Mouse (Mus musculus) urinary bladder, postnatal 4 days (tissue): Measurements from ENCODE around the gene Ube2g1.
"Not testable (repeated sequence)": the region's sequence is repeated elsewhere in the genome, so short reads cannot be mapped to it uniquely, and the experiment has no call there.

Source experiments
- DNase-seq, 2 experiments: peaks; one replicate each; pipeline ENCODE4 v3.0.0; 2021 to 2022; ENCODE audit warnings: low spot score in 2 of 2

Gene Ube2g1

DNA sequence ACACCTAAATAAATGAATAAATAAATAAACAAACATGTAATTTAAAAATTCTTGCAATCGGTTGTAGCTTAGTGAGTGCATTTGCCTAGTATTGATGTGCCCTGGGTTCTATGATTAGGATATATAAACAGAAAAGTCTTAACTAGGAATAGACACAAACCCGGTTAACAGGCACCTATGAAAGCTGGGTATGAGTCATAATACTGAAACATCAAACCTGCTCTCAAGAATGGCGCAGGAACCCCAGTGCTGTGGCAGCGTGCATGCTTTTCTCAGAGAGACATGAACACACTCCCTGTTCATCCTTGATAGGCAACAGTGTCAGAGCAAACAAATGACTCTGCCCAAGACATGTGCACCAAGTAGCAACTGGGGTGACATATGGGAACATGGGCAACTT, 9.3 kb upstream of the Ube2g1 start:
- no peak for DNase-seq

DNA sequence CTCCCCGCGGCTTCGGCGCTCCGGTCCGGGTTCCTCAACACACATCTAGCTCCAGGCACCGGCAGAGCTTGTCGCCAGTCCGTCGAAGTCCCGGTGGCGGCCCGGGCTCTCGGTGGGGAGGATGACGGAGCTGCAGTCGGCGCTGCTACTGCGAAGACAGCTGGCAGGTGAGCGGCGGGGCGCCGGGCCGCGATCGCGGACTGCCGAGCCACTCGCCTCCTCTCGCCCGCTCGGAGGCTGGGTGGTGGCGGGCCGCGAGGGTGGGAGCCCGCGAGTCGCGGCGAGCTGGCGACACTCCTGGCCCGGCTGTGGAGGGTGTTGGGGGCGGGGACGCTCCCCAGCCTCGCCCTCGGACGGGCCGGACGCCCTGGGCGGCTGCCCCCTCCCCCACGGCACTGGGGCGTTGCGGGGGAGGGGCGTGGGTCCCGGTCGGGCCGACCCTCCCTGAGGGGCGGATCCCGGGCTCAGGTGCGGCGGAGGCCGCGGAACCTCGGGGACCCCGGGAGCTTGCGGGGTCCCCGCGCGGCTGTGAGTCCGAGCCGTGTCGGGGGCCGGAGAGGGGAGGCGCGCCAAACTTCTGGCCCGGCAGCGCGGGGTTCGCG, 487 bp downstream of the Ube2g1 start:
- DNase-seq, result peak; percentile 74 to 80

DNA sequence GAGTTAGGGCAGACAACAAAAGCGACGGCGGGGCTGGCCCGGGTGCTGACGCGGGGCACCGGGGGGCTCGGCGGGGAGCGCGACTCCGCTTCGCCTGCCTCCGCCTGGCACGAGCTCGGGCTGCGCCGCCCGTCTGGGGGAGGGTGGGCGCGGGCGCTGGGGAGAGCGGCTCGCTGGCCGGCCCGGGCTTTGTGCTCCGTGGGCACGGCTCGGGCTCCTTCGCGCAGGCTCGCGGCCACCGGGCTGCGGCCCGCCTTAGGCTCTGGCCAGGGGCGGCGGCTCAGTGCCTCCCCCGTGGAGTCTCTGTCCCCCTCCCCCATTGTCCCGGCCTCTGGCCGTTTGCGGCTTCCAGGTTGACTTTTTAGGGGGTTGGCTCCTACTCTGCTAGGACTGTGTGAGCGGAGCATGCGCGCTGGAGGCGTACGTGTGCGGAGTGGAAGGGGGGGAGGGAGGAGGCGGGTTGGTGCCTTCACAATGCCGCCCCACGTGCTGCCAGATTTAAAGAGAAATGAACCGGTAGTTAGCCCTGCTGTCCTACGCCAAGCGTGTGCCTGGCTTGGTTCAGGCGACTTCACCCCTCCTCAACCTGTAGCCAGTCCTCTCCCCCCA, 1.1 kb downstream of the Ube2g1 start:
- peak; percentile 86 to 89 for DNase-seq

DNA sequence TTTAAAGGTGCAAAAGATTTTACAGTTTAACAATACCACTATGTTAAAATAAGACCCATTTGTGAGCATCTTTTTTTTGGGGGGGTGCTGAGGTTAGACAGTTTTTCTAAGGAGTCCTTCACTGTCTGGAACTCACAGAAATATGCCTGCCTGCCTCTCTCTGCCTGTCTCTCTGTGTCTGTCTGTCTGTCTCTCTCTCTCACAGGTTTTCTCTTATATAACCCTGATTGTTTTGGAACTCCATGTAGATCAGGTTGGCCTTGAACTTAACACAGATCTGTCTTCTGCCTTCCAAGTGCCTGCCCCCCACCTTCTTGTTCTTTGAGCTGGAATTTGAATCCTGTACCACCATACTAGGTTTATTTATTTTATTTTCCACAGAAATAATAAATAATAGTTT, 2.2 kb downstream of the Ube2g1 start:
- DNase-seq, result no peak

DNA sequence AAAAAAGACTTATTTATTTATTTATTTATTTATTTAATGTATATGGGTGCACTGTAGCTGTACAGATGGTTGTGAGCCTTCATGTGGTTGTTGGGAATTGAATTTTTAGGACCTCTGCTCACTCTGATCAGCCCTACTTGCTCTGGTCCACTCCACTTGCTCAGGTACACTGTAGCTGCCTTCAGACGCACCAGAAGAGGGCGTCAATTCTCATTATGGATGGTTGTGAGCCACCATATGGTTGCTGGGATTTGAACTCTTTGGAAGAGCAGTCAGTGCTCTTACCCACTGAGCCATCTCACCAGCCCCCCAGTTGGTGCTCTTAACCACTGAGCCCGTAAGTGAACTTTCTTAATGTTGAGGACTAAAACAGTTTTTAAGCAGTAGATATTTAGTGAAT, 7.3 kb downstream of the Ube2g1 start:
- not testable (repeated sequence) for DNase-seq

DNA sequence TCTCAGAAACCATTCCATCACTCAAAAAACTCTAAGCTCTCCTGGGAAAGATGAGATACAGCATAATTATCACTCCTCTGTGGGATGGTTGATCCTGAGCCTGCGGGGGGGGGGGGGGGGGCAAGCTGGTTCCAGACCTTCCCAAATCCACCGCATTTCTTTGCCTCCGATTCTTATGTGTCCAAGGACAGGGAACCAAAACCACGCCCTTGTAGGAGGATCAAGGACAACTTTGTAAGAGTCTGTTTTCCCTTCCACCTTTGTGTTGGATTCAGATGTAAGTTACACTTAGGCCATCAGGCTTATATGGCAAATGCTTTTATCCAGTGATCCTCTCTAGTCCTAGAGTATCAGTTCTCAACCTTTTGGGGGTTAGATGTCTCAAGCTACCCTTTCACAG, 8.8 kb downstream of the Ube2g1 start:
- DNase-seq, result no peak

DNA sequence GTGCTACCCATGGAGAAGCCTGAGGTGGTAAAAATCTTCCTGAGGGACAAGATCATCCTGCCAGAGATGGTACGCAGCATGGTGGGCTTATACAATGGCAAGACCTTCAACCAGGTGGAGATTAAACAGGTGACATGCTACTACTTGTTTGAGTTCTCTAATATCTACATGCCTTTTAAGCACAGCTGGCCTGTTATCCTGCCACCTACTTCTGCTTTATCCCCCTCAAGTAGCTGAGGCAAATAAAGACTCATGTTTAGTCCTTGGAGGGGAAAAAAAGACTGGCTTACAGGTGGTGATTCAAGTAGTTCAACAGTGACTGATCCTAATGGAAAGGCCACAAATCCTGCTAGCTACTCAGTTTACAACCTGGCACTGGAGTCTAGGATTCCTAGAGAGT, 11.4 kb downstream of the Ube2g1 start:
- DNase-seq, result no peak

DNA sequence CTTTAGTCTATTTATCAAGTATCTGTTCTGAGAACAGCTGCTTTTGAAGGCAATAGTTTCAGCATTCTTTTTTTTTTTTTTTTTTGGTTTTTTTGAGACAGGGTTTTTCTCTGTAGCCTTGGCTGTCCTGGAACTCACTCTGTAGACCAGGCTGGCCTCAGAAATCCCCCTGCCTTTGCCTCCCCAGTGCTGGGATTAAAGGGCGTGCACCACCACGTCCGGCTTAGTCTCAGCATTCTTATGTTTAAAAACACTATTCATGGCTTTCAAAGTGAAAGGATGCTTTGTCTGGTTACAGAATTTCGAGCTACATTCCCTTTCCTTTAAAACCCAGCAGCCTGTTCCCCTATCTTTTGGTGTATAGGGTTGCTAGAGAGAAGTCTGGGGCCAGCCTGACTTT, 35.6 kb downstream of the Ube2g1 start:
- no peak for DNase-seq

DNA sequence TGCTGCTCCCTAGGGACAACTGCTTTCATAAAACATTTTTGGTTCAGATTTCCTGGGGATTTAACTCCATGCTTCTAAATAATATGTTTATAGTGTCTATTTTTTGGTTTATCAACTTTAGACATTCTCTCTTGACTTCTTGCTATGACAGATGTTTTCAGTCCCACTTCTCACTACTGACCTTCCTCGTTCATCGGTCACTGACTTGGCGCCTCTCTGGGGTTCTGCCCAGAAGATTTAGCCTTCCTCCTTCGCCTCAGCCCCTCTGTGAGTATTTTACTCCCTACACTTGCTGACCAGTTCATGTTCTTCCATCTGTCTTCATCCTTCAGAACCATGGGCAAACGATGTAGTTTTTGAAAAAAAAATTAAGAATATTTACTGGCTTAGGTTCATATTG, 38.3 kb downstream of the Ube2g1 start:
- no peak for DNase-seq

DNA sequence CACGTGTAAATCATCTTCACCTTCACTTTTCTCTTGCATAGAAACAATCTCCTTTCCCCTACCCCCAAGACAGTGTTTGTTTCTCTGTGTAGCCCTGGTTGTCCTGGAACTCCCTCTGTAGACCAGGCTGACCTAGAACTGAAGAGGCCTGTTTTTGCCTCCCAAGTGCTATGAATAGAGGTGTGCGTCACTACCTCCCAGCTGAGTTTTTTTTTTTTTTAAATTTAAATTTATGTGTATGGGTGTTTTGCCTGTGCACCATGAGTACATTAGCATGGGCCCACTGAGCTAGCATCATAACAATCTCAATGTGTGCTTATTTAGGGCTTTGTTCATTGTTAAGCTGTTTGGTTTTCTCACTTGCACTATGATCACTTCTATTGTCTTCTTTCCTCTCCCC, 43.3 kb downstream of the Ube2g1 start:
- no peak for DNase-seq

DNA sequence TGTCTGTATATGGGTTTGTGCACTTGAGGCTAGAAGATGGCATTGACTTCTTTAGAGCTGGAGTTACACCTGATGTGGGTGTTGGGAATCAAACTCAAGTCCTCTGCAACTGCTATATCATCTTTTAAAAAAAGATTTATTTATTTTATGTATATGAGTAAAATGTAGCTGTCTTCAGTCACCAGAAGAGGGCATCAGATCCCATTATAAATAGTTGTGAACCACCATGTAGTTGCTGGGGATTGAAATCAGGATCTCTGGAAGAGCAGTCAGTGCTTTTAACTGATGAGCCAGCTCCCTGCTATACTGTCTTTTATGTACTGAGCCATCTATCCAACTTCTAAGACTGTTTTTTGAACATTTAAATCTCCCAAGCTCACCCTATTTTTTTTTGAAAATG, 52.8 kb downstream of the Ube2g1 start:
- DNase-seq, result no peak

DNA sequence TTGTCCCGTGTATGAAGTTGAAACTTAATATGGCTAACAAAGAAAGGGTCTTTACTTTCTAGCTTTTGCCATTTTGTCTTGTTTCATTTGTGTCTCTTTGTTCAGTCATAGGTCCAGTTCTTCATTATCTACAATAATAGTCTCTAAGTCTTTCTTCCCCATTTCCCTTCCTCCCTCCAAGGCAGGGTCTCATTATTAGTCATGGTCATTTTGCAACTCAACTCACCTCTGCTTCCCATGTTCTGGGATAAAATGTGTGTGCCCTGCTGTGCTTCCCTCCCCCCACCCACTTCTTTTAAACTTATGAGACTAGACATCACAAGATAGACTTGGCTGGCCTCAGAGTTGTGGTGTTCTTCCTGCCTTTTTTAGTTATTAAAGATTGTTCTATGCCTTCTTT, 53.3 kb downstream of the Ube2g1 start:
- DNase-seq, result no peak

DNA sequence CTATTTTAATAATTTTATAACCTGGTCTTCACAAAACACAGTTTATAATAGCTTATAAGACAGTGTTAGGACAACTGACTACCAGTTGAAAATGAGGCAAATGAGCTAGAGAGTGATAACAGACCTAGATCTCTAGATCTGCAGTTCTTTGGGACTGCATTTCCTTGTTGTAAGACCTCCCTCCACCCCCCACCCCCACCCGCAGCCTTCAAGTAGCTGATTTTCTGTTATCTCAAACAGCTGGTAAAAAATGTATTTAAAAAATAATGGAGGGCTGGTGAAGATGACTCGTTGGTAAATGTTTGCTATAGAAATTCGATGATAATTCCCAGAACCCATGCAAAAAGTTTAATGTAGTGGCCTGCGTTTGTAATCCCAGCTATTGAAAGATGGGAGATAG, 57.6 kb downstream of the Ube2g1 start:
- DNase-seq, result no peak

DNA sequence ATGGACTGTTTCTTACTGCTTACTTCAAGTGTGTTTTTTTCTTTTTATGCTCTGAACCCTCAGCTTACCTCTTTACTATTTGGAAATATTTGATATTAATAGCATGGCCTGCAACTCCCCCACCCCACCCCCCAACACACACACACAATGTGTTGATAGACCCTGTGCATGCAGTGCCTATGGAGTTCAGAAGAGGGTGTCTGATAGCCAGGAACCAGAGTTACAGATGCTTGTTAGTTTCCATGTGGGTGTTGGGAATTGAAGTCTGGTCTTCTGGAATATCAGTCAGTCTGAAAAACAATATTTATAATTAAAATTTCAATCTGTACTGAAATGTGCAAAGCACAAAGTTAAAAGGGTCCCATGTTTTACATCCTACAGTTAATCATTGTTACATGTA, 63.6 kb downstream of the Ube2g1 start:
- DNase-seq, result no peak

DNA sequence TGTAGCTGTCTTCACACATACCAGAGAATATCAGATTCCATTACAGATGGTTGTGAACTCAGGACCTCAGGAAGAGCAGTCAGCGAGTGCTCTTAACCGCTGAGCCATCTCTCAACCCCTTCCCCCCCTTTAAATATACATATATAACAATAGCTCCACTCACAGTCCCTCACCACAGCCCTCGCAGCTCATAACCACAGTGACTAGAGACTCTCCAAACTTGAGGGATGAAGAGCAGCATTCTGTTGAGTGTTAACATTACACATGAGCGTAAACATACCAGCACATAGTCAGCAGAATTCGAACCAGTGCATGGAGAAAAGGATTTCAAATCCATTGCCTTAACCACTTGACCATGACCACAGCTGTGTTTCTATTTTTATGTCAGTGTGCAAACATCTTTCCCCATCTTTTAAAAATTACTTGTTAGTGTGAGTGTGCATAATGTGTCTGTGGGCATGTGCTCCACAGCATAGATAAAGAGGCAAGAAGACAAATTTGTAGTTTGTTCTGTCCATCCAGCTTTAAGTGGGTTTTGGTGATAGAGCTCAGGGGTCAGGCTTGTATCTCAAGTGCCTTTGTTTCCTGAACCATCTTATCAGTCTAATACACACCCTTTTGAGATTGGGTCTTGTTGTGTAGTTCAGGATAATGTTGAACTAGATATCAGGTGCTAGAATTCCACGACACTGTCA, 64.4 kb downstream of the Ube2g1 start:
- DNase-seq, result no peak

DNA sequence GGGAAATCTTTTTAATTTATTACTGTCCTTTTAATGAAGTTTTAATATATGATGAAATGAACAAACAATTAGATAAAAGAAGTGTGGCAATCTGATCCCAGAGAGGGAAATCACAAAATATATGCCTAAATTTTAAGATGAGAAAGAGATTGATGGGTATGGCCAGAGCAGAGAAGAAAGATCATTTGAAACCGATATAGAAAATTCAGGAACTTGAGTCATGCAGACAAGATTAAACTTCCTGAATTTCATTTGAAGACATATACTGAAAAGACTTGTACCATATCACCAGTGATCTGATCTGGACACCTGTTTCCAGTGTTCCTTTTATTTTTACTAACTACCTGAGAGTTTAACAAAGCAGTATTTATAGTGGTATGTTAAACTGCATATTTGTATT, 65.4 kb downstream of the Ube2g1 start:
- DNase-seq, result no peak

DNA sequence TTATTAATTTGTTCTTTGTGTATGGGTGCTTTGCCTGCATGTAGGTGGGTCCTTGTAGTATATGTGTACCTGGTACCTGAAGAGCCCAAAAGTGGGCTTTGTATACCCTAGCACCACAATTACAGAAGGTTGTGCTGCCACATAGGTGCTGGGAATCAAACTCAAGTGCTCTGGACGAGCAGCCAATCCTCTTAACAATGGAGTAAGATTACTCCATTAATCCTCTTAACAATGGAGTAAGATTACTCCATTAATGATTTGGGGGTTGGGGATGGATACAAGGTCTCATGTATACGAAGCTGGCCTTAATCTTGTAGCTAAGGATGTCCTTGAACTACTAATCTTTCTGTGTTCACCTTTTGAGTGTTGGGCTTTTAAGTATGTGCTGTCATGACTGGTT, 68.2 kb downstream of the Ube2g1 start:
- DNase-seq, result no peak

DNA sequence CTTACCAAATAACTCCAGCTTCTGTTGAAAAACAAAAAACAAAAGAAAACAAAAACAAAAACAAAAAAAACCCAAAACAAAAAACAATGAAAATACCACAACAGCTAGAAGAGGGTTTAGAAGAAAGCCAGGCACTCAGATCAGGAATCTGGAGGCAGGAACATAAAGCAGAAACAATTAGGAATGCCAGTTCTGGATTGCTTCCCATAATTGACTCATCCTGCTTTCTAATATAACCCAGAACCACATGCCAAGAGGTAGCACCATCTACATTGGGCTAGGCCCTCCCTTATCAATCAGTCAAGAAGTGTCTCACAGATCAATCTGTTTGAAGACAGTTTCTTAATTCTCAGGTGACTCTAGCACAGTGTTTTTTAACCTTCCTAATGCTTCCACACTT, 73.6 kb downstream of the Ube2g1 start:
- DNase-seq, result no peak

DNA sequence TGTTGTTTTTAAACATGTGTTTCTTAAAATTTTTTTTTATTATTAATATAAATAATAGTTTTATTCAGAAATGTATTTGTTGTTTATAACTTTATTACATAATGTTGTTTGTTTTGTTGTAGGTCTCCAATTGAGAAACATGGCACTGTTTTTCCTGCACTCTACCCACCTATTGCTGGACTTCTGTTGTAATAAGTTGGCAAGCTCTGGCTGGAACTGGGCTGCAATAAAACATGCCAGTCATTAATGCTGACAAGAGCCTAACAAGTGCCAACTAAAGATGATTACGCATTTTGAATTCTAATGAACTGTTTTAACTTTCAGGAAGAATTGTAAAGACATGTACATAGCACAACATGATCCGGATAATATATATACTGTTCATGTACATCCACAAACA, 76.3 kb downstream of the Ube2g1 start:
- no peak for DNase-seq

DNA sequence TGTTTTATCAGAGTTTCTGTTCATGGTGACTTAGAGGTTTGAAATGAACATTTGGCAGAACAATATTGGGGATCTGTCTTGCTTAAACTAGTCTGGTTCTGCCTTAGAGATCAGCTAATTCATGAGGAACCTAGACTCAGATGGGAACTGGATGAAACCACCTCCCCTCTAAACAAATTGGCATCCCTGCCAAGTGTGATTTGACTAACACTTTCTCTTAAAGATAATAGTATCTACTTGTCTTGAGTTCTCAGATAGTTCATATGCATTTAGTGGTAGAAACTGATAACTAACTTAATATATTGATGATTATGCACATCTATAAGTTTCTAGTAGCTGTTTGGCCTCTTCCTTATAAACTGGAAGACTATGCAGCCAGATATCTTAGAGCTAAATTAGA, 79.6 kb downstream of the Ube2g1 start:
- no peak for DNase-seq

DNA sequence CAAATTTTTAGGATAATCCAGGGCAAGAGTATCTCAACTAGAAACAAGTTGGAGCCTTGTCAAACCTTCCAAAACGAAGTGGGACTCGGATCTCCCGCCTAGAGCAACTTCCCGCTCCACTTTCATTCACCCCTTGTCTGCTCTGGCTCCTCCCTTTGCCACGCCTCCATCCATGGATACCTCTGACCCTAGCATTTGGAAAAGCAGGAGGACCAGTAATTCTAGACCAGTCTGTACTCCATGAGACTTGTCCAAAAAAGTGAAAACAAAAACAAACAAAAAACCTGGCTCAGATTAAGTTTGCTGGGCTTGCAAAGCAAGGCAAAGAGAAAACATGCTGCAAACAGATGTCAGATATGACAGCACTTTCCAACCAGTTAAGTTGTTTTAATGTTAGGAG, 81.2 kb downstream of the Ube2g1 start:
- DNase-seq, result no peak

DNA sequence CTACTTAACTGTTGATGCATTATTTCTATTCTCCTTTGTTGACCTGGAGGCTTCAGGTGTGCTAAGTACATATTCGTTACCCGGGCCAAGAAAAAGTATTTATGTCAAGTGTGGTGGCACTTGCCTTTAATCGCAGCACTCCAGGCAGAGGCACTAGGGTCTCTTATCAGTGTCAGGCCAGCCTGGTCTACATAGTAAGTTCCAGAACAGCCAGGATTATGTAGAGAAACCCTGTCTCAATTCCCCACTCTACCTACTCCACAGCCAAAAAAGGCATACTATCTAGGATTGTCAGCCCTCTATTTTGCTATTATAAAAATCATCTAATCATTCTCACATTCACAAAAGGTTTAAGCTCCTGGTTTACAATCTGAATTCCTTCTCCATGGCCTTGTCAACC, 82.0 kb downstream of the Ube2g1 start:
- DNase-seq, result no peak
